Mouse (Mus musculus): ENCODE results near the gene Lrp10. TPM values are rescaled to one million over a fixed set of nuclear protein-coding genes. Genes with fewer than 3 reads are reported as not detected.

Gene Lrp10
- polyA plus RNA-seq, 1 experiment from 2014 or later, result 76.5 TPM

DNA sequence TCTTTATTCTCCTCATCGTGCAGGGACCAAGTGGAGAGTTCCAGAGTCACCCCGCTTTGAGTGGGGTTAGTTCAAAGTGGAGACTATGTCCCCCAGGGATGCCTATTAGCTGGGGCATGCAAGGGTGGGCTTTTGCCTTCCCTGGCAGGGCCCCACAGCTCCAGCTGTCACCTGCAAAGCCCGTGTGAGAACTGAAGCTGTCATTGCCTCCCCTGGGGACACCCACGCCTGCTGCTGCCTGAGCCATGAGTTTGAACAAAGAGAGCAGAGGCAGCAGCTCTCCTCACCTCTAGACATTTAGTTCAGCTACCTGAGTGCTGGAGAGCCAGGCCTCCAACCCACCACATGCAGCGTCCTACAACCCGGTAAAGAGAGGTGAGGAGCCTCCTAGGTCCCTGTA lies 16.7 kb downstream of the Lrp10 start:
- TF ChIP-seq CTCF (IDR thresholded peaks at IDR 0.05; ENCODE audit: low read depth), result no peak
- no peak for DNase-seq (ENCODE audit: low spot score)
- no peak overlapping the region for H3K4me2 ChIP-seq (ENCODE audit: low read length)
- no peak overlapping the region for H3K27ac ChIP-seq
- H3K27me3 ChIP-seq (ENCODE audit: insufficient read depth, low read length), result no peaks in the 10 kb centered on the region
- no peak for ATAC-seq (replicated peaks; ENCODE audit: low FRiP score, low read depth)
- WGBS, result 72% methylated on average over 6 of the region's 6 CpGs
- H3K4me3 ChIP-seq (replicated peaks; ENCODE audit: low read depth, low read length), result no peak overlapping the region
- H3K9ac ChIP-seq (ENCODE audit: low read depth, low read length), result no peak overlapping the region
- H3K36me3 ChIP-seq (ENCODE audit: insufficient read depth, low read length), result no peaks in the 10 kb centered on the region
- H3K4me1 ChIP-seq (replicated peaks; ENCODE audit: insufficient read depth, low read length), result peaks cover 4% of the 10 kb centered on the region; the same call in 1 of the 2 replicates
- no peaks in the 10 kb centered on the region for H3K9me3 ChIP-seq (replicated peaks; ENCODE audit: low read length)

DNA sequence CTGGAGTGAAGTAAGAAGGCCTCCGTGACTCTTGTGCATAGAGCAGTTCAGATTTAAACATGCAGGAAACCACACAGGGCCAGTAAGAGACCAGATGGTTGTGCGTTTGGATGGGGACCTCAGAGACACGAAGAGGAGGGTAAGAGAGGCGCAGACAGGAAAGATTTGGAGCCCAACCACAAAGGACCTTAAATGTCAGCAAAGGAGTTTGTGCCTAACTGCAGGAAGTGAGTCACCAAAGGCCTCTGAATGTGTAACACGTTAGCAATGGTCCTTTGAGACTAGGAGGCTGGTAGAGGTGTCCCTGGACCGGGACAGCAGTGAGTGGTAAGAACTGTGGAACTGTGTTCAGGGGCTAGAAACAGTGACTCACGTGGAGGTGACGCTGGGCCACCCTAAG lies 17.5 kb downstream of the Lrp10 start:
- DNase-seq (ENCODE audit: low spot score), result no peak
- WGBS, result 76% methylated on average over 8 of the region's 8 CpGs
- TF ChIP-seq CTCF (IDR thresholded peaks at IDR 0.05; ENCODE audit: low read depth), result no peak

DNA sequence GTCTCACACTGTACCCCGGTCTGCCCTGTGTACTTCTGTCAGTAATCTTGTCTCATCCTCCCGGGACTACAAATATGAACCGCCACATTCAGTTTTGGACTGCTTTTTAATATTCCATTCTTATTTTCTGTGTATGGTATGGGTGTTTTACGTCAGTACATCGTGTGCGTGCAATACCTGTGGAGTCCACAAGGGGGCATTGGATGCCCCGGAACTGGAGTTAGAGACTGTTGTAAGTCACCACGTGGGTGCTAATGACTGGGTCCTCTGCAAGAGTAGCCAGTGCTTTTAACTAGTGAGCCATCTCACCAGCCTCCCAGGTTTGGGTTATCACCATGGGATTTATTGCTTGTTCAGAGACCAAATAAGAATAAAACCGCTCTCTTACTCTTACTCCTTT lies 18.6 kb downstream of the Lrp10 start:
- H3K4me3 ChIP-seq (replicated peaks; ENCODE audit: low read depth, low read length), result no peak overlapping the region
- no peaks in the 10 kb centered on the region for H3K36me3 ChIP-seq (ENCODE audit: insufficient read depth, low read length)
- H3K4me2 ChIP-seq (ENCODE audit: low read length), result no peak overlapping the region
- 0 out of 2 replicates have a peak, but pooled peaks cover 4% of the 10 kb centered on the region for H3K4me1 ChIP-seq (replicated peaks; ENCODE audit: insufficient read depth, low read length)
- no peak overlapping the region for H3K27ac ChIP-seq
- H3K9me3 ChIP-seq (replicated peaks; ENCODE audit: low read length), result no peaks in the 10 kb centered on the region
- ATAC-seq (replicated peaks; ENCODE audit: low FRiP score, low read depth) (no peak), DNase-seq (ENCODE audit: low spot score) (peak; percentile 46)
- peak; percentile 74 for TF ChIP-seq CTCF (IDR thresholded peaks at IDR 0.05; ENCODE audit: low read depth)
- 49% methylated on average over 9 of the region's 9 CpGs for WGBS
- no peaks in the 10 kb centered on the region for H3K27me3 ChIP-seq (ENCODE audit: insufficient read depth, low read length)
- H3K9ac ChIP-seq (ENCODE audit: low read depth, low read length), result no peak overlapping the region

More for the DNA sequence above, 17.5 kb downstream of the Lrp10 start:
- no peak overlapping the region for H3K4me3 ChIP-seq (replicated peaks; ENCODE audit: low read depth, low read length)
- no peak for ATAC-seq (replicated peaks; ENCODE audit: low FRiP score, low read depth)
- H3K27ac ChIP-seq, result no peak overlapping the region
- no peaks in the 10 kb centered on the region for H3K27me3 ChIP-seq (ENCODE audit: insufficient read depth, low read length)
- H3K9ac ChIP-seq (ENCODE audit: low read depth, low read length), result no peak overlapping the region
- H3K4me2 ChIP-seq (ENCODE audit: low read length), result no peak overlapping the region
- no peaks in the 10 kb centered on the region for H3K36me3 ChIP-seq (ENCODE audit: insufficient read depth, low read length)
- no peaks in the 10 kb centered on the region for H3K9me3 ChIP-seq (replicated peaks; ENCODE audit: low read length)
- 0 out of 2 replicates have a peak, but pooled peaks cover 4% of the 10 kb centered on the region for H3K4me1 ChIP-seq (replicated peaks; ENCODE audit: insufficient read depth, low read length)

DNA sequence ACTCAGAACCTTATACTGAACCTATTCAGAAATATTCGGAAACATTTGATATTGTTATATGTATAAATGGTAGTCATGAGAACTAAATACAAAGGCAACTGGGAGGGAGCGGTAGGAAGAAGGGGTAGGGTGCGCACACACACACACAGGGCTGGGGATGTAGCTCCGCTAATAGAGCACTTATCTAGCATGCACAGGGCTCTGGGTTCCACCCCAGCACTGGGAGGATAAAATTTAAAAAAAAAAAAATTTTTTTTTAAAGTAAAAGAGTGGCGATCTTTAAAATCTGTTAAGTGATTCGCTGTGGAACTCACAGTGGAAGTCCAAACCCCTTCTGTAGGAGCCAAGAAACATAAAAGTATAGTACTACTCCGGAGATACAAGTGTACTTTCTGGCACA lies 22.0 kb downstream of the Lrp10 start:
- H3K27ac ChIP-seq, result no peak overlapping the region
- ATAC-seq (replicated peaks; ENCODE audit: low FRiP score, low read depth) (no peak), DNase-seq (ENCODE audit: low spot score) (no peak)
- no peaks in the 10 kb centered on the region for H3K4me1 ChIP-seq (replicated peaks; ENCODE audit: insufficient read depth, low read length)
- H3K4me2 ChIP-seq (ENCODE audit: low read length), result no peak overlapping the region
- H3K4me3 ChIP-seq (replicated peaks; ENCODE audit: low read depth, low read length), result no peak overlapping the region
- no peak overlapping the region for H3K9ac ChIP-seq (ENCODE audit: low read depth, low read length)
- TF ChIP-seq CTCF (IDR thresholded peaks at IDR 0.05; ENCODE audit: low read depth), result no peak
- H3K36me3 ChIP-seq (ENCODE audit: insufficient read depth, low read length), result no peaks in the 10 kb centered on the region
- no peaks in the 10 kb centered on the region for H3K9me3 ChIP-seq (replicated peaks; ENCODE audit: low read length)
- H3K27me3 ChIP-seq (ENCODE audit: insufficient read depth, low read length), result no peaks in the 10 kb centered on the region
- WGBS, result 92% methylated on average over 7 of the region's 7 CpGs

DNA sequence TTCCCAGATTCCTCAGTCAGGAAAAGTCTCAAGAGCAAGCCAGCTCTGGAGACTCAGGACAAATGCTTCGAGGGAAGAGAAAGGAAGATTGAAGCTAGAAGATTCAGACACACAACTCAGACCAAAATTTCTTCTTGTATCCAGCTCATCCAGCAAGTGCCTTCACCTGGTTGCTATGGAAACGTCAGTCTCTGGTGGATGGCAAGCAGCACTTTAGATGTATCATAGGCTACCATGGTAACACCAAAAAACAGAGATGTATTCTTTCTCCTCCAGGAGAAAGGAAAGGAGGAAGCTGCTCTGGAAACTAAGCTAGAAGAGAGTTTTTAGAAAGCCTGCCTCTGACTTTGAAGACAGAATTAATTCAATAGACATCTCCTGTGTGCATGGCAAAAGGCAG lies 23.8 kb downstream of the Lrp10 start:
- no peak for TF ChIP-seq CTCF (IDR thresholded peaks at IDR 0.05; ENCODE audit: low read depth)
- Histone ChIP-seq H3K9me3 (replicated peaks; ENCODE audit: low read length) (no peaks in the 10 kb centered on the region), H3K36me3 (ENCODE audit: insufficient read depth, low read length) (no peaks in the 10 kb centered on the region), H3K27me3 (ENCODE audit: insufficient read depth, low read length) (no peaks in the 10 kb centered on the region), H3K9ac (ENCODE audit: low read depth, low read length) (no peak overlapping the region), H3K4me3 (replicated peaks; ENCODE audit: low read depth, low read length) (no peak overlapping the region), H3K4me1 (replicated peaks; ENCODE audit: insufficient read depth, low read length) (no peaks in the 10 kb centered on the region), H3K27ac (no peak overlapping the region), H3K4me2 (ENCODE audit: low read length) (no peak overlapping the region)
- no peak for ATAC-seq (replicated peaks; ENCODE audit: low FRiP score, low read depth)
- no peak for DNase-seq (ENCODE audit: low spot score)
- 73% methylated on average over 2 of the region's 2 CpGs for WGBS

DNA sequence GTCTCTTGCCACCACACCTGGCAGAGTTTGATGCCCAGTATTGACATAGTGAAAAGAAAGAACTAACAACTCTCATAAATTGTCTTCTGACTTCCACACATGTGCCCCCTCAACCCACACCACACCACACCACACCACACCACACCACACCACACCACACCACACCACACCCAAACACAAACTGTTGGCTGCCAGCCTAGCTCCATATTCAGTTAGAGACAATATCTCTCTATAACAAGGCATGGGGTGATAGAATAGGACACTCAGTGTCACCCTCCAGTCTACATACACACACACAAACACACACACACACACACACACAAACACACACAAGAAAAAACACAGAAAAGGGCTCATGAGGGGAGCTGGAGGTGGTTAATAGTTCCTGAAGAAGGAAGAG lies 24.4 kb downstream of the Lrp10 start:
- H3K9ac ChIP-seq (ENCODE audit: low read depth, low read length), result no peak overlapping the region
- no peak for TF ChIP-seq CTCF (IDR thresholded peaks at IDR 0.05; ENCODE audit: low read depth)
- DNase-seq (ENCODE audit: low spot score) (no peak), ATAC-seq (replicated peaks; ENCODE audit: low FRiP score, low read depth) (no peak)
- H3K4me3 ChIP-seq (replicated peaks; ENCODE audit: low read depth, low read length), result no peak overlapping the region
- H3K36me3 ChIP-seq (ENCODE audit: insufficient read depth, low read length), result no peaks in the 10 kb centered on the region
- no peaks in the 10 kb centered on the region for H3K4me1 ChIP-seq (replicated peaks; ENCODE audit: insufficient read depth, low read length)
- H3K9me3 ChIP-seq (replicated peaks; ENCODE audit: low read length), result no peaks in the 10 kb centered on the region
- no peak overlapping the region for H3K27ac ChIP-seq
- no peaks in the 10 kb centered on the region for H3K27me3 ChIP-seq (ENCODE audit: insufficient read depth, low read length)
- H3K4me2 ChIP-seq (ENCODE audit: low read length), result no peak overlapping the region
